Mouse (Mus musculus) midbrain, embryonic 11.5 days (tissue): Measurements from ENCODE around the gene Lrat. TPM values are rescaled to one million over a fixed set of nuclear protein-coding genes. Genes with fewer than 3 reads are reported as not detected.

ENCODE experiments used
- polyA plus RNA-seq: library from polyadenylated mRNA; unstranded; fragments of >200 nt; fragmentation: Nextera tagmentation; extraction: Ambion mirVana; gene quantifications from 2 replicates; pipeline ENCODE4 v1.2.1, GENCODE M21; 2014

The Lrat gene
- polyA plus RNA-seq, 1 experiment from 2014 or later = 0.05 TPM

Other genes starting within 250 kb of the Lrat start
- gene Rbm46, start 27.5 kb downstream of the Lrat start, polyA plus RNA-seq = 4.5 and 6.0 TPM in 2 replicates
- gene Fgg, start 103.8 kb upstream of the Lrat start, polyA plus RNA-seq = not detected in 2 replicates
- not detected in 2 replicates for gene Fga, start 122.1 kb upstream of the Lrat start, polyA plus RNA-seq
- not detected in 2 replicates for gene Fgb, start 145.9 kb upstream of the Lrat start, polyA plus RNA-seq
- 142 and 144 TPM in 2 replicates for gene Plrg1, start 151.5 kb upstream of the Lrat start, polyA plus RNA-seq
- 0.19 and 0.46 TPM in 2 replicates for gene Dchs2, start 224.0 kb upstream of the Lrat start, polyA plus RNA-seq